Mouse (Mus musculus) neural tube, embryonic 10.5 days (tissue): ENCODE results near the gene Slc1a2.

Source experiments
- DNase-seq: peaks from one replicate; pipeline ENCODE4 v3.0.0-alpha.2; 2017; ENCODE audit warnings: low spot score; ENCODE audit errors: extremely low spot score

Gene Slc1a2

GRCm38 (mm10) chr2:102658163-102658660 is at the start of gene Slc1a2:
Gene Slc1a2, plus strand, starts transcription at chr2:102658659.
- peak; percentile 56 for DNase-seq

- DNase-seq = no peak
Measured at GRCm38 (mm10) chr2:102610485-102610884, 48.0 kb upstream of the Slc1a2 start.

DNA sequence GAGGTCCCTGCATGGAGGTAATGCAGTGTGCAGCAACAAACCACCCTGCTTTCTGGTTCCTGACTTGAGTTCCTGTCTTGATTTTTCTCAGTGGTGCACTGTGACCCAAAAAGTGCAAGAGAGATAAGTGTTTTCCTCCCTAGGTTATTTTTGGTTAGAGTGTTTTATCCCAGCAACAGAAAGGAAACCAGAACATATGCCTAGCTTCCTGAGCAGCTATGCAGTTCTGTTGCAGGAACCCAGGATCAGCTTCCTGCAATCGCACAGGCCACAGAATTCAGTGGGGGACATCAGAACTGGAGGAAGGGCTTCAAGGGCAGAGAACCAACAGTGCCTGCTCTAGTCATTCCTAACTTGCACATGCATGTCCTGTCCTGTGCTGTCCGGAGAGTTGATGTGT is 41.8 kb upstream of the Slc1a2 start:
- no peak for DNase-seq

GRCm38 (mm10) chr2:102620744-102621429 is 37.6 kb upstream of the Slc1a2 start:
- no peak for DNase-seq

GRCm38 (mm10) chr2:102622176-102622575 is 36.3 kb upstream of the Slc1a2 start:
- no peak for DNase-seq

- DNase-seq = no peak
Measured at GRCm38 (mm10) chr2:102622943-102623342, 35.5 kb upstream of the Slc1a2 start.

DNA sequence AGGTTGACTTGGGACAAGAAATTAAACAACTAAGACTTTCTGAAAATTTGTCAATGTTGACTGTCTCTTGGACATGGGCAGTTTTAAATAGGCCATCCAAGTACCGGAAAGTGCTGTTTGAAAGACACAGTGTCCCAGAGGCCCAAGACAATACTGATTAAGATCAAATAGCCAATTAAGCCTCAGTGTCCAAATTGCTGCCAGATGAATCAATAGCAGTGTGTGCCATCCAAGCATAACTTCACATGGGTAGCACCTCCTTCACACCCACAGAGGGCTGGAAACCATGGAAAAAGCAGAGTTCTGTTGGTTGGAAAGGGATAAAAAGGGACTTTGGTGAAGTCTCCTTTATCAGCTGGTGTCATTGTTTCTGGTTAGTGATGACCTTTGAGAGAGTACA is 33.9 kb upstream of the Slc1a2 start:
- DNase-seq = no peak

DNA sequence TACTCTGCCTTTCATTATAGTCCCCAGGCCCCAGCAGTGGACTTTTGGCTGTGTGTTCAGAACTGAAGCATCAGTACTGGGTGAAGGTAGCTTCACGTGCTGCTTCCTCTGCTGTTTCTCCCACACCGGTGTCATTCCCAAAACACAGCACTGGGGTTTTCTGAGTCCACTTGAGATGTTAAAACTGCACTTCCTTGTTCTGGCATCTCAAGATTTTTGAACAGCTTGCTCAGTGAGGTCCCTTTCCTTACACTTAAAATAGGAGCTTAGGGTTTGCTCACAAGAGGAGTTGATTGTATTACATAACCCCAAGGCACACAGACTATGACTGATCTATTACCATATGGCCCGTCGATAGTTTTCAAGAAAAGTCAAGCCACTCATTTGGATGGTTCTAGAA is 26.1 kb upstream of the Slc1a2 start:
- no peak for DNase-seq

GRCm38 (mm10) chr2:102634010-102634409 is 24.4 kb upstream of the Slc1a2 start:
- DNase-seq = no peak

GRCm38 (mm10) chr2:102635523-102636060 is 22.9 kb upstream of the Slc1a2 start:
- DNase-seq = no peak

- DNase-seq = no peak
Measured at GRCm38 (mm10) chr2:102636116-102636600, 22.3 kb upstream of the Slc1a2 start.

DNA sequence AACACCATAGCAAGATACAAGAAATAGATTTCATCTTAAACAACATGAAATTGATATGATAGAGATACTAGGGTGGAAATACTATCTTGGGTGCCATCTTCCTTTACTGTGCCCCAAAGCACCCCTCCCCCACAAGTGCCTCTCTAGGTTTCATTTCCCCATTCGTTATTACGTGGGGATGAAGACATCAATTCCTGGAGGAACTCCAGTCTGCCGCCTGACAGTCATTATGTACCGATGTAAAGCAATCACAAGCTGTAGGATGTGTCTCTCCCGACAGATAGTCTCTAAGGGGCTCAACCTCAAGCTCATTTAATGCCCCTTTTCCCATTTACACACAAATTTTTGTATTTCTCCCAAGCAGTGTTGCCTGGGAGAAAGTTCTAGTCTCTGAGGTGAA is 20.3 kb upstream of the Slc1a2 start:
- DNase-seq = no peak

DNA sequence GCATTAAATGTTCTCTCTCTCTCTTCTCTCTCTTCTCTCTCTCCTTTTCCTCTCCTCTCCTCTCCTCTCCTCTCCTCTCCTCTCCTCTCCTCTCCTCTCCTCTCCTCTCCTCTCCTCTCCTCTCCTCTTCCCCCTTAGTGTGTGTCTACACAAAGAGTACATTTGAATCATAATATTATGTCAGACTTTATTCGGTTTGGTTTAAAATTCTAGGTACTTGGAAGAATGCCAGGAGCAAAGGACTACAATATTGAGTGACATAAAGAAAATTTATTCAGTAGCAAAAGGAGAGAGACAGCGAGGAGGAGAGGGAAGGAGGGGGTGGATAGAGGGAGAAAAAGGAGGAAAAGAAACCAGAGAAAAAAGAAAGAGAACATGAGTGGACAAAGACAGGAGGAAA is 19.8 kb upstream of the Slc1a2 start:
- DNase-seq = no peak

DNA sequence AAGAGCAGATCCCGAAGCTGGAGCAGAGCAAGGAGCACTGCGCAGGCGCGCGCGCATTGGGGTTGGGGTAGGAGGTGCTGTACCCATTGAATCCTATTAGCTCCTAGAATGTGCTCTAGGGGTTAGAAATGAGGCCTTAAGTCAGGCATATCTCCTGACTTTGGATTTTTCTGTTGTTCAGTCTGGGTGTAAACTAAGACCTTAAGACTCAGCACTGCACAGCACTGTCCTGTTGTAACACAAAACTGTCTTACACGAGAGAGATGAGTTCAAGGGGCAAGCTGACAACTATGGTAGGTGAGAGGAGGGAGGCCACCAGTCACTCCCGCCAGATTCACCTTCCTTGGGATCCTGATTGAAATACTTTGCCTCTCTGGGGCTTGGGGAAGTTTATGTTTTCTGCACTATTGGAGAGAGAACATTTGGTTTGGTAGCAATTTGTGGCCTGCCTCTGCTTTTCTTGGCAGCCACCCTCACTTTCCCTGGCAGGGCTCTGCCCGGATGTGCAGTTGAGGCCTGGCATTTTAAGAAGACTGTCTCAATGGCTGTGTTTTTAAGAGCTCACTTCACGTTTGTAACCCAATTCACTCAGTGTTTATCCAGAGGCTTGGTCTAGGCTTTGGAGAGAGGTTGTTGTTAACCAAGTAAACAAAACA is 9.5 kb upstream of the Slc1a2 start:
- no peak for DNase-seq

DNA sequence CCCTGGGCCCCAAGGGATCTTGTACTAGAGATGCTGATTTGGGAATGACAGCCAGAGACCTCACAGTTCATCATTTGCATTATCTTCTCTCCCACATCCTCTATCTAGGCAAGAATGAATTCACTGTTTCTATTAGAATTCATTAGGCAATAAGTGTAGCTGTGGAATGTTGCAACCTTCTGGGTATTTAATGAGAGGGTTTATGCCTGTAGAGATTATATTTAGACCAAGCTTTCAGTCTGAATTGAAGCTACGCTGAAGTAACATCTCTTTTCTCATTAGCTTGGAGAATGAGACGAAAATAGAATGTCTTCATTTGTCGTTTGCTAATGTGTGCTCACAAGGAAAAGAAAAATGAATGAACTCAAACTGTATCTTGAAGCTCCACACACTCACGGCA is 8.1 kb upstream of the Slc1a2 start:
- DNase-seq = no peak

DNA sequence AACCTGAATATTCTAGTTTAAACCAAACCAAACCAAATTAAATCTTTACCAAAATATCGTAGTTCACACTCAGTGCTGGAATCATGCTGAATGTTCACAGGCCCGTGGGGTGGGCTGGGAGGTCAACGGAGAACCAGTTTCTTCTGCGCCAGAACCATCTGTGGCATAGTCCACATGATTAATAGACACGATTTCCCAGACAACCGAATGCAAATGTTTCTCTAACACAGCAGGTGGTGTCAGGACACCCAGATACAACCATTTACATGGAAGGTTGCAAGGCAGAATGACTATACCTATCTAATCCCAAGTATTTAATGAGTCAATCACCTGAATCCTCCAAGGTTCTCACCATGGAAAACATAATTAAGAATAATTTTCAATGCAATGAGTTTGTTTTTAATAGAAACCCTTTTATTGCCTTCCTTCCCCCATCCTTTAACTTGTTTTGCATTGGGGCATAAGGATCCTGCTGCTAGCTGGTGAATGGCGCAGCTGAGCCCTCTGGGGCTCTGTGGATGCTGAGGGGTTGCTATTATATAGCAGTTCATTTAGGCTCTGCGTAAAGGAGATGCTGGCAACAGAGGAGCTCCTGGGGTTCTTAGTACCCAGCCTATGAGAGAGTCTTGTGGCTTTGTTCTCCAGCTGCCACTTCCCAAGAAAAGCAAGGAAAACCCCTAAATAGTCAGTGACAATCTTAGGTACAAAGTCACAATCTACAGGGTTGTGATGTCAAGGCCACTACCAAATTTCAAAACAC is 2.3 kb upstream of the Slc1a2 start:
- no peak for DNase-seq

GRCm38 (mm10) chr2:102657726-102658125 is 733 bp upstream of the Slc1a2 start:
- peak; percentile 42 for DNase-seq

DNA sequence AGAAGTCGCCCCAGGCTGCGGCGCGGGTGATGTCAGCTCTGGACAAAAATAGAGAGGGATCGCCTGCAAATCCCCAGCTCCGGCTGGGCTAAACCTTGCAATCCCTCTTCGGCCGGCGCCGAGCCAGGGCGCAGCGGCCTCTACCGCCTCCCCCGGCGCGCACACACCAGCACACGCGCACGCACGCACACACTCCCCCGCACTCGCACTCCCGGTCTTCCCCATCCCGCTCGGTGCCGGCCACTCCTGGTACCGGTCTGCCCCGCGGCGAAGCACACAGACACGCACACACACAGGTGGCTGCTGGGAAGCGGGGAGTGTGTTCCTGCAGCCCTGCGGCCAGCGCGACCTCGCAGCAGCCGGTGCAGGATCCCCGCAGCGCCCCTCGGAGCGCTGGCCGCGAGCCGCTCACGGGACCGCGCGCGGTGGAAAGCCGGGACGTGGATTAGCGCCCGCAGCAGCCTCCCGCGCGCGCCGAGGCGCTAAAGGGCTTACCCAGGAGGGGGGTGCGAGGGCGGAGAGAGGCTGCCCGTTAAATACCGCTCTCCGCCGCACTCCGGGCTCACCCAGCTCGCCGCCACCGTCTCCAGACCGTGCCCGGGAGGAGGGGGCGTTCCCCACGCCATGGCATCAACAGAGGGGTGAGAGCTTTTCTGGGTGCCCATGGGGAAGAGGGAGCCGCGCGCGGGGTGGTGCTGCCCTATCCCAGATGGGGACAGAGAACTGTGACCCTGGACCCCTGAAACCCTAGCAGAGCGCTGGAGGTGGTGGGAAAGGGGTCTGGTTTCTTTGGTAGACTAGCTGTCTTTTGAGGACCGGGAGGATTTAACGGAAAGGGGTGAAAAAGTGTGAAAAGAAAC is 432 bp downstream of the Slc1a2 start:
- peak; percentile 73 for DNase-seq

DNA sequence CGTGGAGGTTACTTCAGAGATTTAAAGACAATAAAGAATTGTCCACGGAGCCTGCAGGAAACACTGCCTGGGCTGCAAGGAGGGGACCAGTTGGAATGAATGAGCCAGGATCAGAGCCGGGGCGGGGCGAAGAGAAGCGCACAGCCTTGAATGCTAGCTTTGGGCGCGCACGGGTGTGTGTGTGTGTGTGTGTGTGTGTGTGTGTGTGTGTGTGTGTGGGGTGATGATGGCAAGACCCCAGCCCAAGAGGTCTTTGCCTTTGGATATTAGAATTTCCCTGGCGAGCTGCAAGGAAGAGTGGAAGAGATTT is 1.0 kb downstream of the Slc1a2 start:
- DNase-seq = no peak

GRCm38 (mm10) chr2:102661052-102661451 is 2.6 kb downstream of the Slc1a2 start:
- no peak for DNase-seq

GRCm38 (mm10) chr2:102662911-102663310 is 4.5 kb downstream of the Slc1a2 start:
- DNase-seq = no peak
